Mouse (Mus musculus): ENCODE measurements at regions not wholly inside any gene's neighbourhood (a gene's known extent, or its start where the extent isn't known, plus 50 kb on each side); places are given as distances from the start of the nearest gene placed in this dataset.

GRCm38 (mm10) chr13:83143316-83143715 is 360.5 kb upstream of the Mef2c start:
- no peak overlapping the region for H3K4me3 ChIP-seq
- ATAC-seq (replicated peaks; ENCODE audit: insufficient number of reproducible peaks, insufficient read depth, low FRiP score, low read depth), result no peak
- H3K4me2 ChIP-seq, result no peak overlapping the region
- H3K9ac ChIP-seq, result no peak overlapping the region
- no peaks in the 10 kb centered on the region for H3K27me3 ChIP-seq
- no peaks in the 10 kb centered on the region for H3K36me3 ChIP-seq
- no peaks in the 10 kb centered on the region for H3K4me1 ChIP-seq (replicated peaks)
- H3K27ac ChIP-seq, result no peak overlapping the region
- WGBS, result 74% methylated on average over 3 of the region's 3 CpGs
- H3K9me3 ChIP-seq (replicated peaks), result no peaks in the 10 kb centered on the region

GRCm38 (mm10) chr13:83154626-83155124 is 349.2 kb upstream of the Mef2c start:
- Histone ChIP-seq H3K27ac (no peak overlapping the region), H3K4me3 (no peak overlapping the region), H3K9me3 (replicated peaks) (no peaks in the 10 kb centered on the region), H3K4me2 (no peak overlapping the region), H3K36me3 (no peaks in the 10 kb centered on the region), H3K4me1 (replicated peaks) (no peaks in the 10 kb centered on the region), H3K27me3 (no peaks in the 10 kb centered on the region), H3K9ac (no peak overlapping the region)
- 65% methylated on average over 1 of the region's 1 CpGs for WGBS
- no peak for ATAC-seq (replicated peaks; ENCODE audit: insufficient number of reproducible peaks, insufficient read depth, low FRiP score, low read depth)

DNA sequence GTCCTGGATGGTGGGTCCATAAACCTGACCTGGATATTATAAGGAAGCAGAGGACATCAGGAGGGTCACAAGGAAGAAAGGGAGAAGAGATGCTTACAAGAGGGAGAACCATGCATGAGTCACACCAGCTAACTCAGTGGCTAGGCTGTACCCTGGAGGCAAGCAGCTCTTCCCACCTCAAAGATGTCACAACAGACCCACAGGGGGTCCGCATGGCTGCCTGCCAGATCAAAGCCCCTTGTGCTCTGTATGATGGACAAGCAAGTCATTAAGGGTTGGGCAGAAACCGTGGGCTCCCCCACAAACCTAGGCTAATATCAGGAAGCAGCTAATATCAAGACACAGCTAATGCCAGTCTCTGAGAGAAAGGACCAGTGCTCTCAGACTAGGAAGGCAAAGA is 343.9 kb upstream of the Mef2c start:
- WGBS, result 47% methylated on average over 2 of the region's 2 CpGs
- Histone ChIP-seq H3K4me3 (no peak overlapping the region), H3K4me2 (no peak overlapping the region)

GRCm38 (mm10) chr13:83162761-83163160 is 341.1 kb upstream of the Mef2c start:
- Histone ChIP-seq H3K36me3 (no peaks in the 10 kb centered on the region), H3K4me3 (no peak overlapping the region), H3K27ac (no peak overlapping the region), H3K4me2 (no peak overlapping the region), H3K9me3 (replicated peaks) (no peaks in the 10 kb centered on the region), H3K9ac (no peak overlapping the region), H3K4me1 (replicated peaks) (no peaks in the 10 kb centered on the region), H3K27me3 (no peaks in the 10 kb centered on the region)
- no peak for ATAC-seq (replicated peaks; ENCODE audit: insufficient number of reproducible peaks, insufficient read depth, low FRiP score, low read depth)
- WGBS, result 80% methylated on average over 4 of the region's 4 CpGs

More for the DNA sequence above, 343.9 kb upstream of the Mef2c start:
- Histone ChIP-seq H3K9ac (no peak overlapping the region), H3K27ac (no peak overlapping the region), H3K9me3 (replicated peaks) (no peaks in the 10 kb centered on the region), H3K4me1 (replicated peaks) (no peaks in the 10 kb centered on the region), H3K36me3 (no peaks in the 10 kb centered on the region), H3K27me3 (no peaks in the 10 kb centered on the region)
- no peak for ATAC-seq (replicated peaks; ENCODE audit: insufficient number of reproducible peaks, insufficient read depth, low FRiP score, low read depth)

DNA sequence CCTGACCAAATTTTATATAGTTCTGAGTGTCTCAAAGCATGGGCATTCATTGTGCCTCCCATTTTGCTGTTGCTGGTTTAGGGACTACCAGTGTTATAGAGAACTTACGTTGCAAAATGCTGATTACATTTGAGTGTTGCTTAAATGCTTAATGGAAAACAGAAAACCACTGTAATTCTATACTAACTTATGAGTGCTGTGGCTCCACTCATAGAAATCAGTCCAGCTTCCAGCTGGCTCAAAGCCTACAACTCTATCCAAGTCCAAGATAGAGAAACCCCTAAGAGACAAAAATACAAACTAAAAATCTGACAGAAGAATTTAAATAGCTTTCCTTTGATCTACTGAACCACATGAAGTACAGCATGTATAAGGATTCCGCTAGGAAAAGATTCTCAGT is 328.7 kb upstream of the Mef2c start:
- Histone ChIP-seq H3K36me3 (no peaks in the 10 kb centered on the region), H3K4me2 (no peak overlapping the region), H3K4me3 (no peak overlapping the region), H3K27ac (no peak overlapping the region), H3K4me1 (replicated peaks) (no peaks in the 10 kb centered on the region), H3K9ac (no peak overlapping the region), H3K27me3 (no peaks in the 10 kb centered on the region), H3K9me3 (replicated peaks) (no peaks in the 10 kb centered on the region)
- ATAC-seq (replicated peaks; ENCODE audit: insufficient number of reproducible peaks, insufficient read depth, low FRiP score, low read depth), result no peak
- 60% methylated on average over 2 of the region's 2 CpGs for WGBS

- H3K9me3 ChIP-seq (replicated peaks), result no peaks in the 10 kb centered on the region
- no peaks in the 10 kb centered on the region for H3K4me1 ChIP-seq (replicated peaks)
- H3K36me3 ChIP-seq, result no peaks in the 10 kb centered on the region
- ATAC-seq (replicated peaks; ENCODE audit: insufficient number of reproducible peaks, insufficient read depth, low FRiP score, low read depth), result no peak
- H3K27ac ChIP-seq, result no peak overlapping the region
- H3K4me3 ChIP-seq, result no peak overlapping the region
- H3K4me2 ChIP-seq, result no peak overlapping the region
- H3K9ac ChIP-seq, result no peak overlapping the region
- WGBS, result 78% methylated on average over 3 of the region's 3 CpGs
- H3K27me3 ChIP-seq, result no peaks in the 10 kb centered on the region
Observed at GRCm38 (mm10) chr13:83201931-83202671, 301.7 kb upstream of the Mef2c start.

DNA sequence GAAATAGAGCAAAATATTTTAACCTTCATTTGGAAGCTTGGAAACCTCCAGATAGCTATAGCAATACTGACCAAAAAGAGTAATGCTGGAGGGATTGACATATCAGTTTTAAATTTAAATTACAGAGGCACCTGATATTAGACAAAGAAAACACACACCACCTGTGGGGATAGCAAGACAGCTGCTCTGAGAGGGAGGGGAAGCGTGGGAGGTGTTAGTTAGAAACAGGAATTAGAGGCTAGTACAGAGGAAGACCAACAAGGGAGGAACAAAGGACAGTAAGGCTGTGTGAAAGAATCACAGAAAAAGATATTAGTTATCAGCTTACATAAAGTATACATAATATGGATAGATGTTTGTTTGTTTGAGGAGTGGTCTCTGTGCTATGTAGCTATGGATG is 297.2 kb upstream of the Mef2c start:
- H3K36me3 ChIP-seq, result no peaks in the 10 kb centered on the region
- H3K4me2 ChIP-seq, result no peak overlapping the region
- no peak for ATAC-seq (replicated peaks; ENCODE audit: insufficient number of reproducible peaks, insufficient read depth, low FRiP score, low read depth)
- WGBS, result 86% methylated on average over 1 of the region's 1 CpGs
- H3K4me1 ChIP-seq (replicated peaks), result no peaks in the 10 kb centered on the region
- no peak overlapping the region for H3K27ac ChIP-seq
- no peak overlapping the region for H3K4me3 ChIP-seq
- H3K27me3 ChIP-seq, result no peaks in the 10 kb centered on the region
- no peaks in the 10 kb centered on the region for H3K9me3 ChIP-seq (replicated peaks)
- H3K9ac ChIP-seq, result no peak overlapping the region

- 61% methylated on average over 4 of the region's 4 CpGs for WGBS
- no peak overlapping the region for H3K27ac ChIP-seq
- H3K27me3 ChIP-seq, result no peaks in the 10 kb centered on the region
- H3K9me3 ChIP-seq (replicated peaks), result no peaks in the 10 kb centered on the region
- no peak overlapping the region for H3K9ac ChIP-seq
- H3K4me3 ChIP-seq, result no peak overlapping the region
- H3K4me2 ChIP-seq, result no peak overlapping the region
- no peaks in the 10 kb centered on the region for H3K36me3 ChIP-seq
- H3K4me1 ChIP-seq (replicated peaks), result no peaks in the 10 kb centered on the region
- no peak for ATAC-seq (replicated peaks; ENCODE audit: insufficient number of reproducible peaks, insufficient read depth, low FRiP score, low read depth)
Observed at GRCm38 (mm10) chr13:83207513-83207912, 296.3 kb upstream of the Mef2c start.

DNA sequence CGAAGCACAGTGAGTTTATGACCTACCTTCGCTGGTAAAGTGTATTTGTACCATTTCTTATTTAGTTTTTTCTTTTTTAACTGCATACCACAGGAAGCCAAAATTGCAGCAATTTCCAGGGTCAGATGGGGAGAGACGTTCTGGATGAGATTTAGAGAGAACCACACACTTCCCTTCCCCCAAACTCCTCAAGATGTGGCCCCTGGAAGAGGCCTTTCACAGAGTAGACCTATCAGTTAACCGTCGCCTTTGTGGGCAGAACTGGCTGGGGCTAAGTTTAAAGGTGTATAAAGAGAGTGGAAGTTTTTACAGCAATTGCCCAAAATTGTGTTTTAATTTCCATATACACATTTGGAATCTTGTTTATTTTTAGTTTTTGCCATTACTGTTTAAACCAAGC is 295.7 kb upstream of the Mef2c start:
- no peaks in the 10 kb centered on the region for H3K9me3 ChIP-seq (replicated peaks)
- no peak overlapping the region for H3K4me2 ChIP-seq
- no peak for ATAC-seq (replicated peaks; ENCODE audit: insufficient number of reproducible peaks, insufficient read depth, low FRiP score, low read depth)
- no peak overlapping the region for H3K4me3 ChIP-seq
- no peak overlapping the region for H3K9ac ChIP-seq
- WGBS, result 73% methylated on average over 5 of the region's 5 CpGs
- H3K36me3 ChIP-seq, result no peaks in the 10 kb centered on the region
- no peaks in the 10 kb centered on the region for H3K27me3 ChIP-seq
- H3K4me1 ChIP-seq (replicated peaks), result no peaks in the 10 kb centered on the region
- H3K27ac ChIP-seq, result no peak overlapping the region

GRCm38 (mm10) chr13:83214811-83215210 is 289.0 kb upstream of the Mef2c start:
- no peaks in the 10 kb centered on the region for H3K9me3 ChIP-seq (replicated peaks)

DNA sequence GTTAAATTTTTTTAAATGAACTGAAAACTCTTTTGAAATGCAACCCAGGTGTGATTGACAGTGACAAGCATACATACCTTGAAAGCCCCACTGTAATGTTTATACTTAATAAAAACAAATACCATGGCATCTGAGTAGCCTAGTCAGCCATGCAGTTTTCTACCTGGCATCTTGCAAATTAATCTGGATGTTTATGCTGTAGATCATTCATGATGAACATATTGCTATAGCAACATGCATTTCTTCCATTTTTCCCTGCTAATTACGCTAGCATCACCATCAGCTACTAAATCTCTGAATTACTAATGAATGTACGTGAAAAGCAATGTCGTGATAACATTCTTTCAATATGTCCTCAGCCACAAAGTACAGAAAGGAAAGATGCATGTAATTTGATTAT is 287.4 kb upstream of the Mef2c start:
- no peaks in the 10 kb centered on the region for H3K27me3 ChIP-seq
- WGBS, result 88% methylated on average over 3 of the region's 3 CpGs
- no peaks in the 10 kb centered on the region for H3K4me1 ChIP-seq (replicated peaks)
- H3K9ac ChIP-seq, result no peak overlapping the region
- H3K9me3 ChIP-seq (replicated peaks), result no peaks in the 10 kb centered on the region
- H3K4me2 ChIP-seq, result no peak overlapping the region
- ATAC-seq (replicated peaks; ENCODE audit: insufficient number of reproducible peaks, insufficient read depth, low FRiP score, low read depth), result no peak
- H3K36me3 ChIP-seq, result no peaks in the 10 kb centered on the region
- H3K27ac ChIP-seq, result no peak overlapping the region
- H3K4me3 ChIP-seq, result no peak overlapping the region

More at GRCm38 (mm10) chr13:83214811-83215210, 289.0 kb upstream of the Mef2c start:
- H3K4me3 ChIP-seq, result no peak overlapping the region
- H3K27me3 ChIP-seq, result no peaks in the 10 kb centered on the region
- H3K4me2 ChIP-seq, result no peak overlapping the region
- no peaks in the 10 kb centered on the region for H3K4me1 ChIP-seq (replicated peaks)
- no peak overlapping the region for H3K9ac ChIP-seq
- H3K27ac ChIP-seq, result no peak overlapping the region
- H3K36me3 ChIP-seq, result no peaks in the 10 kb centered on the region
- no peak for ATAC-seq (replicated peaks; ENCODE audit: insufficient number of reproducible peaks, insufficient read depth, low FRiP score, low read depth)

GRCm38 (mm10) chr13:83252452-83252851 is 251.4 kb upstream of the Mef2c start:
- Histone ChIP-seq H3K4me1 (replicated peaks) (no peaks in the 10 kb centered on the region), H3K4me3 (no peak overlapping the region), H3K4me2 (no peak overlapping the region), H3K9ac (no peak overlapping the region), H3K9me3 (replicated peaks) (no peaks in the 10 kb centered on the region), H3K27ac (no peak overlapping the region), H3K27me3 (no peaks in the 10 kb centered on the region), H3K36me3 (no peaks in the 10 kb centered on the region)
- 81% methylated on average over 1 of the region's 1 CpGs for WGBS
- no peak for ATAC-seq (replicated peaks; ENCODE audit: insufficient number of reproducible peaks, insufficient read depth, low FRiP score, low read depth)

All from heart, embryonic 15.5 days (tissue).